Mouse (Mus musculus) MEL (cell line): ENCODE data around the gene 4833439L19Rik. TPM values are rescaled to one million over a fixed set of nuclear protein-coding genes. Genes with fewer than 3 reads are reported as not detected.

Experiments used
- DNase-seq: peaks from one replicate; pipeline ENCODE4 v3.0.0; 2011; ENCODE audit warnings: low read depth, low spot score
- H3K27ac ChIP-seq: 2 replicates; pipeline ENCODE4 v1.5.1; 2012; ENCODE audit warnings: low read depth, mild to moderate bottlenecking, control low read depth, low read length, moderate library complexity; ENCODE audit not compliant: control insufficient read depth
- H3K27me3 ChIP-seq, 2 experiments: fragments of 150-350 bp in 1 of 2; sonication (generic) in 1 of 2; 2 replicates each; pipeline ENCODE4 v1.6.1; 2012; ENCODE audit warnings: low read length in 2 of 2, mild to moderate bottlenecking in 2 of 2, improper control_type of control experiment in 1 of 2, moderate library complexity in 1 of 2; ENCODE audit not compliant: insufficient read depth in 2 of 2, control insufficient read depth in 1 of 2
- H3K36me3 ChIP-seq, 2 experiments: 2 replicates each; pipeline ENCODE4 v1.6.1; 2012 to 2014; ENCODE audit warnings: low read length in 2 of 2, improper control_type of control experiment in 1 of 2, inconsistent platforms in 1 of 2, mild to moderate bottlenecking in 1 of 2; ENCODE audit not compliant: insufficient read depth in 2 of 2, control insufficient read depth in 1 of 2
- H3K4me1 ChIP-seq, 2 experiments: fragments of 150-350 bp in 1 of 2; sonication (generic) in 1 of 2; 2 replicates each; pipeline ENCODE4 v1.6.1; 2012; ENCODE audit warnings: low read length in 2 of 2, improper control_type of control experiment in 1 of 2, mild to moderate bottlenecking in 1 of 2; ENCODE audit not compliant: insufficient read depth in 2 of 2, control insufficient read depth in 1 of 2
- H3K4me3 ChIP-seq, 2 experiments: fragments of 150-350 bp in 1 of 2; sonication (generic) in 1 of 2; 2 replicates each; pipeline ENCODE4 v1.5.1; 2012; ENCODE audit warnings: low read depth in 2 of 2, low read length in 2 of 2, mild to moderate bottlenecking in 2 of 2, moderate library complexity in 2 of 2, control low read depth in 1 of 2, improper control_type of control experiment in 1 of 2; ENCODE audit not compliant: control insufficient read depth in 1 of 2, insufficient read depth in 1 of 2
- H3K79me2 ChIP-seq: 2 replicates; pipeline ENCODE4 v1.6.1; 2012; ENCODE audit warnings: mild to moderate bottlenecking, low read length, moderate library complexity; ENCODE audit not compliant: control insufficient read depth, poor library complexity, insufficient read depth
- H3K9ac ChIP-seq: 2 replicates; pipeline ENCODE4 v1.6.1; 2012; ENCODE audit warnings: low read depth, mild to moderate bottlenecking, control low read depth, low read length, moderate library complexity; ENCODE audit not compliant: control insufficient read depth, poor library complexity, severe bottlenecking
- H3K9me3 ChIP-seq: fragments of 150-350 bp; sonication (generic); replicated peaks from 2 replicates; pipeline ENCODE4 v1.6.1; 2012; ENCODE audit warnings: mild to moderate bottlenecking, low read length, improper control_type of control experiment, moderate library complexity; ENCODE audit not compliant: insufficient read depth
- CHD1 ChIP-seq: IDR thresholded peaks from 2 replicates; pipeline ENCODE4 v1.6.1; 2012; ENCODE audit warnings: low read depth, mild to moderate bottlenecking, inconsistent platforms, low read length, improper control_type of control experiment
- CTCF ChIP-seq, 3 experiments: IDR thresholded peaks in 2 of 3; conservative IDR thresholded peaks in 1 of 3; 2 replicates each; pipeline ENCODE4 v1.5.1; 2011 to 2012; ENCODE audit warnings: low read length in 3 of 3, low read depth in 2 of 3, mild to moderate bottlenecking in 2 of 3, improper control_type of control experiment in 1 of 3, inconsistent platforms in 1 of 3, mixed read lengths in 1 of 3, moderate library complexity in 1 of 3; ENCODE audit not compliant: control insufficient read depth in 1 of 3, insufficient read depth in 1 of 3, poor library complexity in 1 of 3, severe bottlenecking in 1 of 3
- E2F4 ChIP-seq: IDR thresholded peaks from 2 replicates; pipeline ENCODE4 v1.6.1; 2011; ENCODE audit warnings: low read depth, low read length, improper control_type of control experiment, borderline replicate concordance
- ELF1 ChIP-seq: IDR thresholded peaks from 2 replicates; pipeline ENCODE4 v1.6.1; 2014; ENCODE audit warnings: low read depth, mild to moderate bottlenecking, inconsistent platforms, low read length, improper control_type of control experiment, moderate library complexity
- EP300 ChIP-seq, 2 experiments: IDR thresholded peaks; 2 replicates each; pipeline ENCODE4 v1.6.1; 2011; ENCODE audit warnings: improper control_type of control experiment in 2 of 2, low read length in 2 of 2, low read depth in 1 of 2, mild to moderate bottlenecking in 1 of 2
- ETS1 ChIP-seq: IDR thresholded peaks from 2 replicates; pipeline ENCODE4 v1.6.1; 2012; ENCODE audit warnings: low read depth, mild to moderate bottlenecking, inconsistent platforms, low read length, improper control_type of control experiment, moderate library complexity
- GABPA ChIP-seq: IDR thresholded peaks from 2 replicates; pipeline ENCODE4 v1.6.1; 2012; ENCODE audit warnings: low read depth, mild to moderate bottlenecking, inconsistent platforms, low read length, improper control_type of control experiment, moderate library complexity
- HCFC1 ChIP-seq: IDR thresholded peaks from 2 replicates; pipeline ENCODE4 v1.6.1; 2012; ENCODE audit warnings: low read depth, mild to moderate bottlenecking, inconsistent platforms, low read length, improper control_type of control experiment, moderate library complexity
- KAT2A ChIP-seq: conservative IDR thresholded peaks from 2 replicates; pipeline ENCODE4 v1.6.1; 2012; ENCODE audit warnings: low read depth, low read length, improper control_type of control experiment, inconsistent platforms
- MAX ChIP-seq: IDR thresholded peaks from 2 replicates; pipeline ENCODE4 v1.6.1; 2011; ENCODE audit warnings: low read length, improper control_type of control experiment
- MEF2A ChIP-seq: IDR thresholded peaks from 2 replicates; pipeline ENCODE4 v1.6.1; 2014; ENCODE audit warnings: low read depth, mild to moderate bottlenecking, inconsistent platforms, low read length, improper control_type of control experiment; ENCODE audit not compliant: poor library complexity, insufficient replicate concordance, severe bottlenecking; ENCODE audit errors: extremely low read depth
- MXI1 ChIP-seq: IDR thresholded peaks from 2 replicates; pipeline ENCODE4 v1.6.1; 2011; ENCODE audit warnings: mild to moderate bottlenecking, low read depth, low read length, improper control_type of control experiment
- MYB ChIP-seq: IDR thresholded peaks from 2 replicates; pipeline ENCODE4 v1.6.1; 2011; ENCODE audit warnings: mild to moderate bottlenecking, low read depth, low read length, improper control_type of control experiment
- NELFE ChIP-seq: IDR thresholded peaks from 2 replicates; pipeline ENCODE4 v1.6.1; 2011; ENCODE audit warnings: low read depth, low read length, improper control_type of control experiment
- POLR2AphosphoS5 ChIP-seq: IDR thresholded peaks from 2 replicates; pipeline ENCODE4 v1.6.1; 2012; ENCODE audit warnings: low read depth, borderline replicate concordance, mild to moderate bottlenecking, inconsistent platforms, low read length, moderate library complexity, mixed read lengths
- SMC3 ChIP-seq: IDR thresholded peaks from 2 replicates; pipeline ENCODE4 v1.6.1; 2011; ENCODE audit warnings: low read depth, low read length, improper control_type of control experiment
- TBP ChIP-seq: IDR thresholded peaks from 2 replicates; pipeline ENCODE4 v1.8.0; 2011; ENCODE audit warnings: low read depth, low read length, improper control_type of control experiment
- TCF12 ChIP-seq: IDR thresholded peaks from 2 replicates; pipeline ENCODE4 v1.6.1; 2014; ENCODE audit warnings: low read depth, mild to moderate bottlenecking, inconsistent platforms, low read length, improper control_type of control experiment, moderate library complexity
- USF2 ChIP-seq, 2 experiments: IDR thresholded peaks; 2 replicates each; pipeline ENCODE4 v1.6.1; 2011 to 2012; ENCODE audit warnings: improper control_type of control experiment in 2 of 2, low read length in 2 of 2, borderline replicate concordance in 1 of 2, inconsistent platforms in 1 of 2, low read depth in 1 of 2, mild to moderate bottlenecking in 1 of 2; ENCODE audit not compliant: insufficient read depth in 1 of 2
- ZC3H11A ChIP-seq: IDR thresholded peaks from 2 replicates; pipeline ENCODE4 v1.6.1; 2012; ENCODE audit warnings: low read depth, mild to moderate bottlenecking, inconsistent platforms, low read length, improper control_type of control experiment
- ZMIZ1 ChIP-seq: IDR thresholded peaks from 2 replicates; pipeline ENCODE4 v1.6.1; 2012; ENCODE audit warnings: low read depth, mild to moderate bottlenecking, inconsistent platforms, low read length, improper control_type of control experiment, moderate library complexity
- polyA plus RNA-seq, 2 experiments: library from polyadenylated mRNA; stranded (reverse) in 1 of 2; unstranded in 1 of 2; fragments of >175 nt in 1 of 2; fragments of >200 nt in 1 of 2; gene quantifications; 2 replicates each; pipeline versions ENCODE4 v1.2.1 to v1.2.4; 2012; ENCODE audit warnings: low replicate concordance in 2 of 2, low read depth in 1 of 2; ENCODE audit not compliant: insufficient read length in 2 of 2, insufficient read depth in 1 of 2, missing spikeins in 1 of 2
- total RNA-seq: library from RNA; depleted of rRNA; stranded (reverse); fragments of 300-350 nt; gene quantifications from 2 replicates; pipeline ENCODE4 v1.2.3, GENCODE M21; 2012

4833439L19Rik gene
- total and polyA plus RNA-seq, 3 experiments, result 34.2 to 53.8 TPM; not detected in 1

- peaks cover 3% of the 10 kb centered on the region; the same call in 1 of the 2 replicates for H3K79me2 ChIP-seq
- no peaks in the 10 kb centered on the region for H3K9me3 ChIP-seq
- no peak overlapping the region for H3K9ac ChIP-seq
- H3K27ac ChIP-seq, result no peak overlapping the region
- no peak for TF ChIP-seq TBP
- TF ChIP-seq ETS1, result no peak
- no peak for TF ChIP-seq MAX
- TF ChIP-seq SMC3, result no peak
- TF ChIP-seq CTCF (IDR thresholded peaks at IDR 0.05 in 2 of 3, conservative IDR thresholded peaks at IDR 0.05 in 1 of 3; ENCODE audit: control insufficient read depth in 1 of 3, insufficient read depth in 1 of 3, low read depth in 2 of 3, low read length in 3 of 3, poor library complexity in 1 of 3, severe bottlenecking in 1 of 3), result no peak
- no peak for TF ChIP-seq E2F4
- no peak for TF ChIP-seq CHD1
- no peak for TF ChIP-seq KAT2A
- no peak for TF ChIP-seq MYB
- no peak for TF ChIP-seq MXI1
- no peak for TF ChIP-seq MEF2A
- no peak for TF ChIP-seq ZC3H11A
- no peak for TF ChIP-seq NELFE
- TF ChIP-seq, all 39 proteins: peak for 0
- no peak for DNase-seq
- H3K36me3 ChIP-seq, result no peaks in the 10 kb centered on the region
- peaks cover 0 to 5% of the 10 kb centered on the region in 2 experiments; a peak in 2 of 4 replicates for H3K4me1 ChIP-seq
- no peaks in the 10 kb centered on the region for H3K27me3 ChIP-seq
- no peak overlapping the region for H3K4me3 ChIP-seq
Observed at GRCm38 (mm10) chr13:54608666-54609065, 43.4 kb upstream of the 4833439L19Rik start.

GRCm38 (mm10) chr13:54608002-54608401 lies 42.8 kb upstream of the 4833439L19Rik start:
- Histone ChIP-seq H3K9me3 (no peaks in the 10 kb centered on the region), H3K4me1 (peaks cover 0 to 5% of the 10 kb centered on the region in 2 experiments; a peak in 2 of 4 replicates), H3K27me3 (no peaks in the 10 kb centered on the region), H3K27ac (no peak overlapping the region), H3K79me2 (peaks cover 3% of the 10 kb centered on the region; the same call in 1 of the 2 replicates), H3K9ac (no peak overlapping the region), H3K4me3 (no peak overlapping the region), H3K36me3 (no peaks in the 10 kb centered on the region)
- TF ChIP-seq EP300 (IDR thresholded peaks at IDR 0.05; ENCODE audit: low read depth in 1 of 2, low read length in 2 of 2) (no peak), HCFC1 (no peak), KAT2A (no peak), MYB (no peak), MXI1 (no peak), ZMIZ1 (no peak), GABPA (no peak), POLR2AphosphoS5 (no peak), ELF1 (no peak), TCF12 (no peak), CTCF (IDR thresholded peaks at IDR 0.05 in 2 of 3, conservative IDR thresholded peaks at IDR 0.05 in 1 of 3; ENCODE audit: control insufficient read depth in 1 of 3, insufficient read depth in 1 of 3, low read depth in 2 of 3, low read length in 3 of 3, poor library complexity in 1 of 3, severe bottlenecking in 1 of 3) (no peak), USF2 (IDR thresholded peaks at IDR 0.05; ENCODE audit: borderline replicate concordance in 1 of 2, insufficient read depth in 1 of 2, low read depth in 1 of 2, low read length in 2 of 2) (no peak)
- no peak for DNase-seq
